Mouse (Mus musculus): ENCODE measurements at regions not wholly inside any gene's neighbourhood (a gene's known extent, or its start where the extent isn't known, plus 50 kb on each side); places are given as distances from the start of the nearest gene placed in this dataset.

- TF ChIP-seq CTCF (IDR thresholded peaks at IDR 0.05; ENCODE audit: borderline replicate concordance, extremely low read depth, insufficient read depth, insufficient read length) (no peak), POLR2A (IDR thresholded peaks at IDR 0.05; ENCODE audit: borderline replicate concordance, extremely low read depth, insufficient read depth, insufficient read length, poor library complexity, severe bottlenecking) (no peak)
These were observed 54.9 kb upstream of the Tnrc6c start for GRCm38 (mm10) chr11:117599049-117599787.
